Mouse (Mus musculus): ENCODE results near the gene Fryl. TPM values are rescaled to one million over a fixed set of nuclear protein-coding genes. Genes with fewer than 3 reads are reported as not detected.

Gene Fryl
- polyA plus RNA-seq, 1 experiment from 2014 or later, result 30.7 TPM

- H3K27ac ChIP-seq, result no peak overlapping the region
- peaks cover 15% of the 10 kb centered on the region for H3K36me3 ChIP-seq
- H3K4me1 ChIP-seq (replicated peaks), result peaks cover 10% of the 10 kb centered on the region; the same call in 1 of the 2 replicates
- H3K4me3 ChIP-seq, result no peak overlapping the region
- no peaks in the 10 kb centered on the region for H3K27me3 ChIP-seq (ENCODE audit: insufficient read depth, poor library complexity, severe bottlenecking)
- H3K9me3 ChIP-seq, result no peaks in the 10 kb centered on the region
- WGBS, result 91% methylated on average over 12 of the region's 12 CpGs
- DNase-seq (ENCODE audit: low spot score), result no peak
Measured at GRCm38 (mm10) chr5:73182701-73183447, 73.5 kb downstream of the Fryl start.

- H3K27me3 ChIP-seq (ENCODE audit: insufficient read depth, poor library complexity, severe bottlenecking), result no peaks in the 10 kb centered on the region
- 51% methylated on average over 9 of the region's 9 CpGs for WGBS
- H3K9me3 ChIP-seq, result no peaks in the 10 kb centered on the region
- no peak for DNase-seq (ENCODE audit: low spot score)
- peak overlapping the region; percentile 40; the same call in 1 of the 2 replicates for H3K27ac ChIP-seq
- peaks cover 15% of the 10 kb centered on the region for H3K36me3 ChIP-seq
- peaks cover 10% of the 10 kb centered on the region for H3K4me1 ChIP-seq (replicated peaks)
- no peak overlapping the region for H3K4me3 ChIP-seq
Measured at GRCm38 (mm10) chr5:73182191-73182590, 74.2 kb downstream of the Fryl start.

GRCm38 (mm10) chr5:73176294-73176693 lies 80.1 kb downstream of the Fryl start:
- WGBS, result 57% methylated on average over 4 of the region's 4 CpGs
- Histone ChIP-seq H3K27ac (no peak overlapping the region), H3K9me3 (no peaks in the 10 kb centered on the region), H3K4me3 (no peak overlapping the region), H3K36me3 (peaks cover 12% of the 10 kb centered on the region; the same call in 1 of the 2 replicates), H3K4me1 (replicated peaks) (peaks cover 11% of the 10 kb centered on the region), H3K27me3 (ENCODE audit: insufficient read depth, poor library complexity, severe bottlenecking) (no peaks in the 10 kb centered on the region; the same call in 1 of the 2 replicates)
- no peak for DNase-seq (ENCODE audit: low spot score)

GRCm38 (mm10) chr5:73175377-73176147 lies 80.9 kb downstream of the Fryl start:
- 89% methylated on average over 12 of the region's 12 CpGs for WGBS
- peaks cover 11% of the 10 kb centered on the region for H3K4me1 ChIP-seq (replicated peaks)
- H3K4me3 ChIP-seq, result no peak overlapping the region
- no peaks in the 10 kb centered on the region; the same call in 1 of the 2 replicates for H3K27me3 ChIP-seq (ENCODE audit: insufficient read depth, poor library complexity, severe bottlenecking)
- no peak overlapping the region for H3K27ac ChIP-seq
- H3K9me3 ChIP-seq, result no peaks in the 10 kb centered on the region
- no peak for DNase-seq (ENCODE audit: low spot score)
- H3K36me3 ChIP-seq, result peaks cover 12% of the 10 kb centered on the region; the same call in 1 of the 2 replicates

GRCm38 (mm10) chr5:73171876-73172480 lies 84.4 kb downstream of the Fryl start:
- no peak overlapping the region for H3K27ac ChIP-seq
- H3K4me1 ChIP-seq (replicated peaks), result peaks cover 19% of the 10 kb centered on the region
- no peaks in the 10 kb centered on the region for H3K36me3 ChIP-seq
- no peaks in the 10 kb centered on the region; the same call in 1 of the 2 replicates for H3K27me3 ChIP-seq (ENCODE audit: insufficient read depth, poor library complexity, severe bottlenecking)
- WGBS, result 66% methylated on average over 12 of the region's 12 CpGs
- DNase-seq (ENCODE audit: low spot score), result no peak
- no peak overlapping the region for H3K4me3 ChIP-seq
- H3K9me3 ChIP-seq, result no peaks in the 10 kb centered on the region

- H3K27me3 ChIP-seq (ENCODE audit: insufficient read depth, poor library complexity, severe bottlenecking), result no peaks in the 10 kb centered on the region; the same call in 1 of the 2 replicates
- no peak overlapping the region for H3K4me3 ChIP-seq
- no peak for DNase-seq (ENCODE audit: low spot score)
- no peaks in the 10 kb centered on the region for H3K9me3 ChIP-seq
- H3K36me3 ChIP-seq, result no peaks in the 10 kb centered on the region
- peaks cover 12% of the 10 kb centered on the region for H3K4me1 ChIP-seq (replicated peaks)
- WGBS, result 22% methylated on average over 1 of the region's 1 CpGs
- no peak overlapping the region for H3K27ac ChIP-seq
Measured at GRCm38 (mm10) chr5:73171203-73171602, 85.2 kb downstream of the Fryl start.

GRCm38 (mm10) chr5:73168769-73169272 lies 87.6 kb downstream of the Fryl start:
- no peaks in the 10 kb centered on the region for H3K9me3 ChIP-seq
- no peak for DNase-seq (ENCODE audit: low spot score)
- no peak overlapping the region for H3K4me3 ChIP-seq
- no peaks in the 10 kb centered on the region for H3K36me3 ChIP-seq
- 72% methylated on average over 5 of the region's 5 CpGs for whole genome bisulfite sequencing
- H3K27ac ChIP-seq, result no peak overlapping the region
- no peaks in the 10 kb centered on the region for H3K27me3 ChIP-seq (ENCODE audit: insufficient read depth, poor library complexity, severe bottlenecking)
- H3K4me1 ChIP-seq (replicated peaks), result peaks cover 18% of the 10 kb centered on the region

GRCm38 (mm10) chr5:73167976-73168768 lies 88.2 kb downstream of the Fryl start:
- peaks cover 21% of the 10 kb centered on the region for H3K4me1 ChIP-seq (replicated peaks)
- no peaks in the 10 kb centered on the region for H3K36me3 ChIP-seq
- DNase-seq (ENCODE audit: low spot score), result no peak
- H3K27ac ChIP-seq, result 0 out of 2 replicates have a peak overlapping the region, but pooled peaks have one; percentile 8
- WGBS, result 78% methylated on average over 18 of the region's 18 CpGs
- H3K27me3 ChIP-seq (ENCODE audit: insufficient read depth, poor library complexity, severe bottlenecking), result no peaks in the 10 kb centered on the region
- no peak overlapping the region for H3K4me3 ChIP-seq
- H3K9me3 ChIP-seq, result no peaks in the 10 kb centered on the region

- peak; percentile 33 for DNase-seq (ENCODE audit: low spot score)
- Histone ChIP-seq H3K27ac (peak overlapping the region; percentile 45), H3K36me3 (no peaks in the 10 kb centered on the region), H3K4me1 (replicated peaks) (peaks cover 30% of the 10 kb centered on the region), H3K9me3 (no peaks in the 10 kb centered on the region), H3K27me3 (ENCODE audit: insufficient read depth, poor library complexity, severe bottlenecking) (no peaks in the 10 kb centered on the region), H3K4me3 (no peak overlapping the region)
- WGBS, result 31% methylated on average over 6 of the region's 6 CpGs
Measured at GRCm38 (mm10) chr5:73163970-73164369, 92.4 kb downstream of the Fryl start.

- no peak for DNase-seq (ENCODE audit: low spot score)
- no peak overlapping the region for H3K4me3 ChIP-seq
- WGBS, result 91% methylated on average over 2 of the region's 2 CpGs
- peaks cover 23% of the 10 kb centered on the region for H3K4me1 ChIP-seq (replicated peaks)
- H3K36me3 ChIP-seq, result no peaks in the 10 kb centered on the region
- H3K27ac ChIP-seq, result no peak overlapping the region
- no peaks in the 10 kb centered on the region for H3K9me3 ChIP-seq
- H3K27me3 ChIP-seq (ENCODE audit: insufficient read depth, poor library complexity, severe bottlenecking), result no peaks in the 10 kb centered on the region
Measured at GRCm38 (mm10) chr5:73162492-73162891, 93.9 kb downstream of the Fryl start.

- no peak overlapping the region for H3K4me3 ChIP-seq
- no peaks in the 10 kb centered on the region for H3K36me3 ChIP-seq
- peaks cover 29% of the 10 kb centered on the region for H3K4me1 ChIP-seq (replicated peaks)
- H3K27me3 ChIP-seq (ENCODE audit: insufficient read depth, poor library complexity, severe bottlenecking), result no peaks in the 10 kb centered on the region
- no peak for DNase-seq (ENCODE audit: low spot score)
- no peak overlapping the region for H3K27ac ChIP-seq
- H3K9me3 ChIP-seq, result no peaks in the 10 kb centered on the region
- 81% methylated on average over 9 of the region's 9 CpGs for WGBS
Measured at GRCm38 (mm10) chr5:73160440-73160839, 96.0 kb downstream of the Fryl start.

GRCm38 (mm10) chr5:73157502-73157901 lies 98.9 kb downstream of the Fryl start:
- Histone ChIP-seq H3K27ac (no peak overlapping the region), H3K4me1 (replicated peaks) (peaks cover 17% of the 10 kb centered on the region), H3K36me3 (no peaks in the 10 kb centered on the region), H3K9me3 (no peaks in the 10 kb centered on the region), H3K27me3 (ENCODE audit: insufficient read depth, poor library complexity, severe bottlenecking) (no peaks in the 10 kb centered on the region), H3K4me3 (no peak overlapping the region)
- DNase-seq (ENCODE audit: low spot score), result no peak
- 84% methylated on average over 6 of the region's 6 CpGs for WGBS

Data from hindbrain, embryonic 10.5 days (tissue).